Mouse (Mus musculus) embryonic facial prominence, embryonic 12.5 days (tissue): ENCODE measurements around the gene Foxl1. TPM values are rescaled to one million over a fixed set of nuclear protein-coding genes. Genes with fewer than 3 reads are reported as not detected.

Source experiments
- ATAC-seq: fragments of 200-750 bp; cut with Nextera tagmentation; 2 replicates; pipeline ENCODE4 v1.8.0; 2017; ENCODE audit not compliant: insufficient number of reproducible peaks, insufficient read depth, low FRiP score, low TSS enrichment
- H3K27ac ChIP-seq: fragments of 300-500 bp; sonication (generic); 2 replicates; pipeline ENCODE4 v1.5.1; 2016; ENCODE audit warnings: mild to moderate bottlenecking
- H3K27me3 ChIP-seq: fragments of 300-500 bp; sonication (generic); 2 replicates; pipeline ENCODE4 v1.6.1; 2016; ENCODE audit warnings: mild to moderate bottlenecking, moderate library complexity
- H3K36me3 ChIP-seq: fragments of 300-500 bp; sonication (generic); 2 replicates; pipeline ENCODE4 v1.6.1; 2016; ENCODE audit warnings: mild to moderate bottlenecking
- H3K4me1 ChIP-seq: fragments of 300-500 bp; sonication (generic); 2 replicates; pipeline ENCODE4 v1.6.1; 2016
- H3K4me2 ChIP-seq: fragments of 300-500 bp; sonication (generic); replicated peaks from 2 replicates; pipeline ENCODE4 v1.6.1; 2016; ENCODE audit warnings: mild to moderate bottlenecking, moderate library complexity
- H3K4me3 ChIP-seq: fragments of 300-500 bp; sonication (generic); 2 replicates; pipeline ENCODE4 v1.5.1; 2016; ENCODE audit warnings: mild to moderate bottlenecking
- H3K9ac ChIP-seq: fragments of 300-500 bp; sonication (generic); 2 replicates; pipeline ENCODE4 v1.6.1; 2016; ENCODE audit warnings: mild to moderate bottlenecking, moderate library complexity
- H3K9me3 ChIP-seq: fragments of 300-500 bp; sonication (generic); 2 replicates; pipeline ENCODE4 v1.6.1; 2016; ENCODE audit warnings: mild to moderate bottlenecking, moderate library complexity
- WGBS: fragments of 180-500 bp; shearing (Covaris S2); methylation state at CpG from one replicate; pipeline ENCODE4 v1.1.7; 2016; 5-methylcytosine and 5-hydroxymethylcytosine counted together
- polyA plus RNA-seq: library from polyadenylated mRNA; unstranded; fragments of >200 nt; fragmentation: Nextera tagmentation; extraction: Ambion mirVana; gene quantifications from 2 replicates; pipeline ENCODE4 v1.2.1, GENCODE M21; 2016

The Foxl1 gene
- polyA plus RNA-seq, 1 experiment from 2014 or later: 4.6 TPM

DNA sequence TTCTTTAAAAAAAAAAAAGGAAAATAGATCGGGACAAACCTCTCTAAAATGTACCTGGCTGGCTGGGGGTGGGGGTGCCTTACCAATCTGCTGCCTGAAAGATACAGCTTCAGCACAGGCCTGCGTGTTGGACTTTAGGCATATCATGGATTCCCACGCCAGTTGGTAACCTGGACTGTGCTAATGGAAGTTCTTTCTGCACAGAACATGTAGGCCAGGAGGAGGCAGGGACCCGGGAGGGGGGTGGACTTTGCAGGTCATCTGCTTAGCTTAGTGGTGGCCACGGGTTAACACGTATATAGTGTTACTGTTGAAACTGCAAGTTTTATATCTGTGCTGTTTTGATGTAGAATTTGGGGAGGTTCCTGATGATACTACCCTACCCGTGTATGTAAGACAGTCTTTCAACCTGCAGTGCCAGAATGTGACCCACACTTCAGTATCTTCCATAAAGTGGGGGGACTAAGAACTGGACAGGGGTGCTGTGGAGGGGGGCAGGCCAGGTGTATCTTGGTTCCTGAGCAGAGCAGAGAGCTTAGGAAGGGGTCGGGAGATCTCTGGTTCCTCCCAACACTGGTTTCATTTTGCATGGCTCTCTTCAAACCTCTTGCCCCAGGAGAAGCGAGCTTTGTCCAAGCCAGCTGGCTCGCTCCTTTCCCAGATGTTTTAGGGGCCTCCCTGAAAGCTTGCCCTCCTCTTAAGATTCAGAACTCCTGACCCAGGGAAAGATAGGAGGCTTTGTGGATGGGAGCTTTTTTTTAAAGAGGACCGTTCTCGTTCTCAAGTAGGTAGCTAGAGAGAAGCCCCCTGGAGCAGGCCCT is 7.9 kb upstream of the Foxl1 start:
- H3K27ac ChIP-seq: peak overlapping the region; percentile 36; the same call in 1 of the 2 replicates
- H3K4me1 ChIP-seq: peaks cover 15% of the 10 kb centered on the region
- 0 out of 2 replicates have a peak, but pooled peaks cover 3% of the 10 kb centered on the region for H3K36me3 ChIP-seq
- peak overlapping the region; percentile 51 for H3K9ac ChIP-seq
- peak overlapping the region; percentile 91 for H3K4me2 ChIP-seq
- H3K9me3 ChIP-seq: no peaks in the 10 kb centered on the region
- peaks cover 84% of the 10 kb centered on the region for H3K27me3 ChIP-seq
- H3K4me3 ChIP-seq: peak overlapping the region; percentile 64
- no peak for ATAC-seq
- 5% methylated on average over 12 of the region's 12 CpGs for WGBS

DNA sequence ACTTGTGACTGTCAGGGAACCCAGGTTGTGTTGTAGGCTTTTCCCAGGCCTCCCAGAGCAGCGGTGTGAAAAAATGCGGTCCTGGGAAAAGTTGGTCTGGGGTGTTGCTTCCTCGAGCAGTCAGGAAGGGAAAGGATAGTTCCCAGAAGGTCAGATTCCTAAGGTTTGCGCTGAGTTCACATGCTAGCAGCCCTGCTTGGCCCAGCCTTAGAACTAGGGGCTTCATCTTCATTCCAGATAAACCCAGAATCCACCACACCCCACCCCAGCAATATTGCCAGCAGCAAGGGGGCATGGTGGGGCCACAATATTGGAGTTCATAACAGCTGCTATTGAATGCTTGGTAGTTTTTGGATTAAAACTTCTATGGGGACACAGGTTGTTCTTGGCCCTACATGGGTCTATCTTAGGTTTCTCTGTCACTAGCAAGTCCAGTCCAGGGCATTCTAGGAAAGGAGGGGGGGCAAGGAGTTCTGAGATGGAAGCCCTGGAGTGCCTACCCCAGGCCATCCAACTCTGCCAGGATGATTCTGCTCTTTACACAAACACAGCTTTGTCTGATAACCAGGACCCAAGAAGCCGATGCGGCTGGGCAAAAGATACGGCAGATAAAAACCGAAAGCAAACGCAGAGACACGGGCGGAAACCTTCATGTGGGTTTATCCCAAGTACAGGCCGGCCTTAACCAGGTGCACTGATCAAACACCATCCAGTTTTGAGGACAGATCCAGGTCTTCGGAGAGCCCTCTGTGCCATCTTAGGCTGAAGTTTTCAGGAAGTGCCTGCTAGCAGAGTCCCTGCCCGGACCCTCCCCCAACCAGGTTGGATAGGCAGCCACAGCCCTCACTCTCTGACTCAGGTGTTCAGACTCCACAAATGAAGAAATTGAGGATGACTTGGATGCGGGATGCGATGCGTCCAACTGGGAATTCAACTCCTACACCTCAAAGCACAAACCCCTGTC is 7.0 kb upstream of the Foxl1 start:
- Histone ChIP-seq H3K27me3 (peaks cover 81% of the 10 kb centered on the region), H3K36me3 (0 out of 2 replicates have a peak, but pooled peaks cover 3% of the 10 kb centered on the region), H3K4me3 (peak overlapping the region; percentile 64), H3K4me2 (peak overlapping the region; percentile 91), H3K9ac (peak overlapping the region; percentile 51), H3K9me3 (no peaks in the 10 kb centered on the region), H3K27ac (peak overlapping the region; percentile 36; the same call in 1 of the 2 replicates), H3K4me1 (peaks cover 19% of the 10 kb centered on the region)
- ATAC-seq: no peak
- WGBS: 8% methylated on average over 17 of the region's 17 CpGs

DNA sequence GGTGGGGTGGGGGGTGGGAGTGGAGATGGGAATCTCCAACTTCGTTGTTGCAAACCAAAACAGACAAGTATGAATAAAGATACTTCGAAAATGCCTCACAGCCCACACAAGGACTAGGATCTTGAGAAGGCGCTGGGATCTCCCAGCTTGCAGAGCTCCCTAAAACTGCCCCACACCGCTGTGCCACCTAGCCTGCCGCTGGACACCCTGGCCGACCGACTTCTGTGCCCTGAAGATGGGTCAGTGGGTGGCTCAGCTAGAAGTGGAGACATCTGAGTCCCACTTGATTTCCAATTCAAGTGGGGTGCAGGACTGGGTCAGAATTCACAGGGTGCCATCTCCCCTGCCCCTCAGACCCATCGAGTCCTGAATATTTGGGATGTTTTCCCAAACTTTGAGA is 6.0 kb upstream of the Foxl1 start:
- Histone ChIP-seq H3K4me1 (peaks cover 27% of the 10 kb centered on the region), H3K4me3 (peak overlapping the region; percentile 64)

DNA sequence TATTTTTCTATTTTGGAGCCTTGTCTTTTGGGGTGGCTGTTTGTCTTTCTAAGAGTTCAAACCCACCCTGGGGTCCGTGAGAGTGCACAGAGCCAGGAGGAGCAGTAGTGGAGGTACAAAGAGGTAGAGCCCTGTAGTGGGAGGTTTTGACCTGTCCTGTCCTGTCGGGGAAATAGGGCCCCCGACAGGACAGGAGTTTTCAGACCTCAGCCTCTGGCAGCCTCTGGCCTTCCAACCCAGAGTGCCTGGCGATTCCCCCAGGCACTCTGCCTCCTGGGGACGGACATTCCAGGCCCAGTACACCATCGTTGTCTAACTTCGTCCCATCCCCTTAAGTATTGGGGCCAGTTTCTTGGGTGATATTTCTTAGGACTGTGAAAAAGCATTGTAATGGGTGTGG is 5.4 kb upstream of the Foxl1 start:
- 11% methylated on average over 7 of the region's 7 CpGs for WGBS
- Histone ChIP-seq H3K27me3 (peaks cover 83% of the 10 kb centered on the region), H3K9me3 (no peaks in the 10 kb centered on the region), H3K27ac (no peak overlapping the region), H3K9ac (no peak overlapping the region), H3K4me2 (peak overlapping the region; percentile 28), H3K4me1 (peaks cover 26% of the 10 kb centered on the region), H3K36me3 (0 out of 2 replicates have a peak, but pooled peaks cover 3% of the 10 kb centered on the region), H3K4me3 (no peak overlapping the region; the same call in 1 of the 2 replicates)
- ATAC-seq: no peak

More for the DNA sequence above, 6.0 kb upstream of the Foxl1 start:
- no peak for ATAC-seq
- Histone ChIP-seq H3K9me3 (no peaks in the 10 kb centered on the region), H3K36me3 (0 out of 2 replicates have a peak, but pooled peaks cover 3% of the 10 kb centered on the region), H3K9ac (no peak overlapping the region), H3K4me2 (peak overlapping the region; percentile 91), H3K27me3 (peaks cover 84% of the 10 kb centered on the region), H3K27ac (no peak overlapping the region)
- 12% methylated on average over 8 of the region's 8 CpGs for WGBS

DNA sequence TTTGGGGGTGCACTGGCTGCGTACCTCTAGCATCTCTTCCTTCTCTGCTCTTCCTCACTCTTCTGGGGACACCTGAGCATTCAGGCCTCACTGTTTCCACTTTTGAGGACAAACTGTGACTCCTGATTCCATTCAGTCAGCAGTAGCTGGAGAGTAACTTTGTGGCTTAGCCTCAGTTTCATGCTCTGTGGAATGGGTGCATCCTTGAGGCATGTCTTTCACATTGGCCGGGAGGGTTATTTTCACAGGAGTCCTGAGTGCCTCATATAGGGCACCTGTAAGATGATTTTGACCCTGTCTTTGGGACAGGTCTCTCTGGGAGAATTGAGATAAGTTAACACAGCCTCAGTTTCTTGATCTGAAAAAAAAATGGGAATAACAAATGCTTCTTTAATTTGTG is 4.6 kb upstream of the Foxl1 start:
- H3K4me2 ChIP-seq: no peak overlapping the region
- H3K36me3 ChIP-seq: 0 out of 2 replicates have a peak, but pooled peaks cover 3% of the 10 kb centered on the region
- no peak overlapping the region for H3K4me3 ChIP-seq
- no peak overlapping the region for H3K9ac ChIP-seq
- ATAC-seq: no peak
- H3K27me3 ChIP-seq: peaks cover 82% of the 10 kb centered on the region
- WGBS: 59% methylated on average over 2 of the region's 2 CpGs
- no peak overlapping the region for H3K27ac ChIP-seq
- H3K9me3 ChIP-seq: no peaks in the 10 kb centered on the region
- H3K4me1 ChIP-seq: peaks cover 31% of the 10 kb centered on the region

DNA sequence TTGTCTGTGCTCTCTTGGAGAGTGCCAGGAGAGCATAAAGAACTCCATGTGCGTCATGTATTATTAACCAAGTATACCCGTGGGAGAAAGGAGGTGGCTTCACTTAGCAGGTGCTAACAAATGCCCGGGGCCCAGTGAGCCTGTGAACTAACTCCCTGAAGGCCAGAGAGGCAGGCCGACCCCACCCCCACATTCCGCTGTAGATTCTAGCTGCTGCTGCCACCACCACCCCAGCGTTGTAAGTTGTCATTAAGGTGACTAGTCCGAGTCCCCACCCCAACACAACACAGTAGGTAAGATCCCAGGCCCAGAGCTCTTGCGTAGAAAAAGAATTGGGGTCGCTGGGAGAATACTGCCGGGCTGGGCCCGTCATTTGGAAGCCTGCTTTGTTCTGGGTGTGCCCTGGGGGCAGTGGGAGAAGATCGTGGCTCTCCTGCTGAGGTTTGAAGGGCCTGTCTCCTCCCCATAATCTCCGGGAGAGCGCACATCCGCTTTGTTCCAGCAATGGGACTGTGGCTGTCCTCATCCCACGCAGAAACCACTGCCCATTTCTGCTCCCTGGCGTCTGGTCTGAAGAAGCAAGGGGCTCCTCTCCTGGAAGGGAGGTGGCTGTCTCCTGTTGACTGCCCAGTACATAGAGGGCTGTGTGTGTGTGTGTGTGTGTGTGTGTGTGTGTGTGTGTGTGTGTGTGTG is 3.0 kb upstream of the Foxl1 start:
- Histone ChIP-seq H3K4me1 (peaks cover 46% of the 10 kb centered on the region), H3K36me3 (0 out of 2 replicates have a peak, but pooled peaks cover 3% of the 10 kb centered on the region), H3K9ac (0 out of 2 replicates have a peak overlapping the region, but pooled peaks have one; percentile 24), H3K4me2 (peak overlapping the region; percentile 52), H3K4me3 (peak overlapping the region; percentile 6; the same call in 1 of the 2 replicates), H3K27ac (peak overlapping the region; percentile 73; the same call in 1 of the 2 replicates), H3K27me3 (peaks cover 91% of the 10 kb centered on the region), H3K9me3 (no peaks in the 10 kb centered on the region)
- 4% methylated on average over 17 of the region's 17 CpGs for whole genome bisulfite sequencing
- ATAC-seq: peak; percentile 25

DNA sequence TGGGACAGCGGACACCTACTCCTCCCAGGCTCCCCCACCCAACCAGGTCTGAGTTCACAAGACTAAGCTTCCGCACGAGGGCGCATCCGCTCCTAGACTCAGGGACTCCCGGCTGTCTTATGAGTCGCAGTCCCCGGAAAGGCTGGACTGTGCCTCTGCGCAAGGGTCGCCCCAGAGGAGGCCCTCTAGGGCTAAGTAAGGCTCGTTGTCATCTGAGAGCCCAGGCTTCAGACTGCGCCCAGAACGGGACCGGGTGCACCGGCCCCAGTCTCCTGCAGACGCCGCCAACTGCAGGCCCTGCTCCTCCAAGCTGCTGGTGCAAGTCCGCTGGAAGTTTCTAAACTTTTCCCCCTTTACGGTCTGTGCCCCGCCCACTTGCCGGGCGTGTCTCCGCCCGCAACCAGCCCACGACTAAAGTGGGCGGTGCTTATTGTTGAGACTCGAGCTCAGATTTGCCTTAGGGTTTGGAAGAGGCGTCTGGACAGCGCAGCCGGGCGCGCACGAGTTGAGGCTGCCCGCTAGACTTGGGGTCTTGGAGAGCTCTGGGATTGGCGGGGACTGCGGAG is 2.3 kb upstream of the Foxl1 start:
- 0 out of 2 replicates have a peak, but pooled peaks cover 3% of the 10 kb centered on the region for H3K36me3 ChIP-seq
- H3K4me1 ChIP-seq: peaks cover 46% of the 10 kb centered on the region
- H3K9ac ChIP-seq: no peak overlapping the region
- peak overlapping the region; percentile 31 for H3K4me3 ChIP-seq
- under 1% methylated on average over 35 of the region's 36 CpGs for WGBS
- no peaks in the 10 kb centered on the region for H3K9me3 ChIP-seq
- H3K4me2 ChIP-seq: peak overlapping the region; percentile 52
- ATAC-seq: peak; percentile 48
- peak overlapping the region; percentile 73; the same call in 1 of the 2 replicates for H3K27ac ChIP-seq
- peaks cover 91% of the 10 kb centered on the region for H3K27me3 ChIP-seq

DNA sequence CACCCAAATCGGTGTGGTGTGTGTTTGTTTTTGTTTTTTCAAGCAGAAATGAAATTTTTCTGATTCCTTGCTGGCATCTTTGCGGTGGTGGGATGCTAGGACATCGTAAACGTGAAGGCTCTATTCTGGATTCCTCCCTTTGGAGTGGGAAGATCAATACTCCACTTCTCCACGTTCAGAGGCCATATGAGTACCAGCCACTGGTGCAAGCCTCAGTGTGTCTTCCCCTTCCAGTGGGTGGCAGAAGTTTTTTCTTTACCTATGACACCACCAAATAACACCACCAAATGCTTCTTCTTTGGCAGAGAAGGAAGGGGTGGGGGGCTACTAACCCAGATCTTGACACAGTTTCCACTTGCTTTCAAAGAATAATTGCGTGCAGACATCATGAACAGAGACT is 1.5 kb upstream of the Foxl1 start:
- no peak for ATAC-seq
- peak overlapping the region; percentile 52 for H3K4me2 ChIP-seq
- no peak overlapping the region for H3K9ac ChIP-seq
- H3K9me3 ChIP-seq: no peaks in the 10 kb centered on the region
- WGBS: 5% methylated on average over 6 of the region's 6 CpGs
- H3K27ac ChIP-seq: no peak overlapping the region; the same call in 1 of the 2 replicates
- peak overlapping the region; percentile 31 for H3K4me3 ChIP-seq
- H3K36me3 ChIP-seq: 0 out of 2 replicates have a peak, but pooled peaks cover 3% of the 10 kb centered on the region
- H3K4me1 ChIP-seq: peaks cover 46% of the 10 kb centered on the region
- peaks cover 87% of the 10 kb centered on the region for H3K27me3 ChIP-seq

DNA sequence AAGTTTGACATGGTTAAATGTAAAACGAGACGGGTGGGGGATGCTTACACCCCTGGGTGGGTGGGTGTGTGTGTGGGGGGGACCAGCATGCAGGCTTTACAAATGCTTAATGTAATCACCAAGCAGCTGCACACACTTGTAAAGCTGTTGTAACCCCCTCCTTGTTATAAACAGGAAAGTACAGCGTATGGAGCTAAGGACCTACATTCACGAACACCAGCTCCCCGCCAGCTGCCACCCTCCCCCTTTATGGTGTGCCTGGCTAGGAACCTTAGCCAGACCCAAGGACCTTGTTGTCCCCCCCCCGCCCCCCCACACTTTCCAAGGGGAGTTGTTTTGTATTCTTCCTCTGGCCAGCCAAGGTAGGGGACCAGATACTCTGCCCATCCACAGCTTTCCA is 1.0 kb upstream of the Foxl1 start:
- H3K9ac ChIP-seq: no peak overlapping the region
- WGBS: 8% methylated on average over 6 of the region's 6 CpGs
- H3K27me3 ChIP-seq: peaks cover 82% of the 10 kb centered on the region
- H3K27ac ChIP-seq: 0 out of 2 replicates have a peak overlapping the region, but pooled peaks have one; percentile 30
- H3K36me3 ChIP-seq: 0 out of 2 replicates have a peak, but pooled peaks cover 3% of the 10 kb centered on the region
- no peaks in the 10 kb centered on the region for H3K9me3 ChIP-seq
- no peak for ATAC-seq
- H3K4me3 ChIP-seq: no peak overlapping the region
- H3K4me1 ChIP-seq: peaks cover 46% of the 10 kb centered on the region
- H3K4me2 ChIP-seq: peak overlapping the region; percentile 52

DNA sequence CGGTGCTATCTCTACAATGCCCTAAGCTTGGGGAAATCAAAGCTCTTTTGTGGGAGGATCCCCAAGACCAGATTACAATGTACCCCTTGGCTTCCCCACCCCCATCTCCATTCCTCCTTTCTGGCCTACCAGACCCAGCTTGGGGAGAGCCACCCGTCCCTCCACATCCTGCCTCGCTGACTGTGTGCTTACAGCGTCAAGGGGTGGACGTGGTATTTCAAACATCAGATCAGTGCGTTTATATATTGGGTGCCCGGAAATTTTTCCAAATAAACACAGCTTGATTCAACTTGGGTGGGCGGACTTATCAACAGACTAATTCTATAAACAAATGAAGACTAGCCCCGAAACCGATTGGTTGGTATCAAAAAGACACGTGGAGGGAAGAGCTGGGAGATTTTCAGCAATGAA is 444 bp upstream of the Foxl1 start:
- Histone ChIP-seq H3K27me3 (peaks cover 81% of the 10 kb centered on the region), H3K4me3 (no peak overlapping the region), H3K36me3 (0 out of 2 replicates have a peak, but pooled peaks cover 3% of the 10 kb centered on the region), H3K27ac (peak overlapping the region; percentile 30; the same call in 1 of the 2 replicates), H3K9me3 (no peaks in the 10 kb centered on the region), H3K9ac (no peak overlapping the region), H3K4me2 (peak overlapping the region; percentile 52; the same call in 1 of the 2 replicates), H3K4me1 (peaks cover 46% of the 10 kb centered on the region)
- 4% methylated on average over 11 of the region's 11 CpGs for WGBS
- ATAC-seq: no peak
